Mouse (Mus musculus) left cerebral cortex, adult 2 months (tissue): ENCODE data around the gene Wasf2. TPM values are rescaled to one million over a fixed set of nuclear protein-coding genes. Genes with fewer than 3 reads are reported as not detected.

Experiments used
- DNase-seq, 2 experiments: peaks; one replicate each; pipeline ENCODE4 v3.0.0; 2021 to 2022; ENCODE audit warnings: low spot score in 2 of 2, mixed read lengths in 1 of 2; ENCODE audit errors: extremely low spot score in 1 of 2
- H3K27ac ChIP-seq: fragments of 200-600 bp; 2 replicates; pipeline ENCODE4 v1.8.1; 2022
- H3K4me3 ChIP-seq: fragments of 200-600 bp; 2 replicates; pipeline ENCODE4 v1.8.1; 2022
- CTCF ChIP-seq: fragments of 200-600 bp; IDR thresholded peaks from 2 replicates; pipeline ENCODE4 v1.8.1; 2022; ENCODE audit warnings: antibody characterized with exemption, mild to moderate bottlenecking, moderate library complexity
- intact Hi-C: fragments of 180-260 bp; cut with DNase I; formaldehyde crosslinking; loops from one replicate; pipeline ENCODE4 v1.15.1; 2025
- long read RNA-seq, 2 experiments: library from polyadenylated mRNA; stranded (forward); transcript quantifications; one replicate each; pipeline ENCODE4 v2.0.0; 2021; ENCODE audit warnings: borderline mapping rate in 2 of 2
- total RNA-seq, 2 experiments: library from RNA; stranded (reverse); gene quantifications; 2 replicates each; pipeline ENCODE4 v1.2.3; 2021

Gene Wasf2
- total RNA-seq, result 10 to 100 TPM; 25.7 to 34.3 TPM
- long read RNA-seq, experiment 1, full-length matches to known transcripts, result 6 of 9 reads
- long read RNA-seq, experiment 1, partial matches to known transcripts, result 0 of 9 reads
- long read RNA-seq, experiment 1, other reads (novel, unspliced or antisense), result 3 of 9 reads
- long read RNA-seq, experiment 2, full-length matches to known transcripts, result 6 of 14 reads
- long read RNA-seq, experiment 2, partial matches to known transcripts, result 6 of 14 reads
- long read RNA-seq, experiment 2, other reads (novel, unspliced or antisense), result 2 of 14 reads

DNA sequence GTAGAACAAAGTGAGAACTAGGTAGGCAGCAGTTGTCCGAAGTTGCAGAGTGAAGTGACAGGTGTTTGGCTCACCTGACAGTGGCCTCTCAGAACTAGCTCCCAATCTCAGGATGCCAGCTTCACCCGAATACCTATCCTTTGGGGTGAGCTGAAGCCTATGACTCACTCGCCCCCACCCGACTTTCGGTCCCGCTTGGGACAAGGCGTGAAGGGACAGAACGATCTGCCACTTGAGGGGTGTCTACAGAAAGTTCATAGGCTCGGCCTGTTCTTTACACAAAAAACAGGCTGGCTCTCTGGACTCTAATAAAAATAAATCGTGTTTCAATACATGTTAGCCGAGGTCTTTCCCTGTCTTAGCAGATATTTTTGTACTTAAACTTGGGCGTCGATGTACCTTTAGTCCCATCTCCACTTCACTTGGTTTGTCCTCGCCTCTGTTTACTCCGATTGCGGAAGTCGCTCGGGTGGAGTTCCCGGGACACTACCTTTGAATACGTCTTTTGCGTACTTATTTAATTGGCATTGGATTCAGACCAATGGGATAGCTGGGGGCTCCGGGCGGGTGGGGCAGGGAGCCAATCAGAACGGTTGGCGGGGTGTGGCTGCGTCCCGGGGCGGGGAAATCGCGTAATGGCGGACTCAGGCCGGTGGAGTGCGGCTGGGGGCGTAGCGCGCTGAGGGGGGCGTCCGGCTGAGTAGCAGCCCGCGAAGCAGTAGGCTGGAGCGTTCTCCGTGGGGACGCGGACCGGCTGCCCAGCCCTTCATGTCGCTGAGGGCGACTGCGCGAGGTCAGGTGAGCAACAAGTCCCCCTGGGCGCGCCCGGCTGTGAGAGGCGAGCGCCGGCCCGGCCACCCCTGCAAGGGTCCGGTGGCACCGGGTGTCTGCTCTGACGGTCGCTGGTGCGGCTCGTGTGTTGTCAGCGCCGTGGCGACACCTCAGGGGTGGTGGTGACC lies at the start of gene Wasf2:
Wasf2 (plus strand) TSS at position 575 of the 959 bp plus-strand sequence.
- TF ChIP-seq CTCF, result no peak
- Histone ChIP-seq H3K27ac (peak within 1 kb of the TSS; percentile 94), H3K4me3 (peak within 1 kb of the TSS; percentile 99)
- peak; percentile 87 to 88 for DNase-seq
- intact Hi-C loops, result loop anchor here (5.0 kb wide), 3 partner anchors 42 to 118 kb away; partner anchors contain the start of gene Ahdc1

DNA sequence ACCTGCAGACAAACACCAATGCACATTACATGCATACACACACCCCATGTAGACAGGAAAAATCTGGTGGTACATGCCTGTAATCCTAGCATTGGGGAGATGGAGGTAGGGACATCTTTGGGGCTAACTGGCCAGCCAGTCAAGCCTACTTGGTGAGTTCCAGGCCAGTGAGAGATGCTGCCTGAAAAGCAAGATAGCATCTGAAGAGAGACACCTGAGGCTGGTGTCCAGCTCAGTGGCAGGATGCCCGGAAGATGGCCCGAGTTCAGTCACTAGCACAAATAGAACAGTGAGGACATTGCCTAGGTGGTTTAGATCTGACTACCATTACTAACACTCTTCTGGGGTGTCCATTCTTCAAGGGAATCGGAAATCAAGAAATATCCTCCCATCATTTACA lies 49.4 kb upstream of the Wasf2 start:
- intact Hi-C loops, result no loop called here
- no peak for TF ChIP-seq CTCF
- Histone ChIP-seq H3K4me3 (no peak overlapping the region), H3K27ac (no peak overlapping the region)
- DNase-seq, result no peak

DNA sequence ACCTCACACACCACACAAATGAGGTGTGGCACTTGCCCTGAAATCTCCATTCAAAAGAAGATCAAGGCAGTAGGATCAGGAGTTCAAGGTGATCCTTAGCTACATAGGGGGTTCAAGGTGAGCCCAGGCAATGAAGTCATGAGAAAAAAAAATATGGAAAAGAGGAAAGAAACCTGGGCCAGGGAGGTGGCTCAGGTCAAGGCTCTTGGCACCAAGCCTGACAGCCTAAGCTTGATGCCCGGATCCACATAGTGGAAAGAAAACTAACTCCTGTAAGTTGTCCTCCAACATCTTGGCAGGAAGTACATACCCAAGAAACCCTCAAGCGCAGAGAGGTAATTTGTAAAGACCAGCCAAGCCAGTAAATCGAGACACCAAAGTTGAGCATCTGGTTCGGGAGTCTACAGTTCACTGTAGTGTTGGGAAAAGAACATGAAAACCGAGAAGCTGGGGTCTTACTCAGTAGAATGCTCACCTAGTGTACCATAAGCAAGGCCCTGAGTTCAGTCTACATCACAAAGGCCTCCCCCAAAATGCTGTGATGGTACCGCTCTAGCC lies 48.0 kb upstream of the Wasf2 start:
- no peak for TF ChIP-seq CTCF
- DNase-seq, result no peak
- intact Hi-C loops, result no loop called here
- Histone ChIP-seq H3K27ac (no peak overlapping the region), H3K4me3 (no peak overlapping the region)

DNA sequence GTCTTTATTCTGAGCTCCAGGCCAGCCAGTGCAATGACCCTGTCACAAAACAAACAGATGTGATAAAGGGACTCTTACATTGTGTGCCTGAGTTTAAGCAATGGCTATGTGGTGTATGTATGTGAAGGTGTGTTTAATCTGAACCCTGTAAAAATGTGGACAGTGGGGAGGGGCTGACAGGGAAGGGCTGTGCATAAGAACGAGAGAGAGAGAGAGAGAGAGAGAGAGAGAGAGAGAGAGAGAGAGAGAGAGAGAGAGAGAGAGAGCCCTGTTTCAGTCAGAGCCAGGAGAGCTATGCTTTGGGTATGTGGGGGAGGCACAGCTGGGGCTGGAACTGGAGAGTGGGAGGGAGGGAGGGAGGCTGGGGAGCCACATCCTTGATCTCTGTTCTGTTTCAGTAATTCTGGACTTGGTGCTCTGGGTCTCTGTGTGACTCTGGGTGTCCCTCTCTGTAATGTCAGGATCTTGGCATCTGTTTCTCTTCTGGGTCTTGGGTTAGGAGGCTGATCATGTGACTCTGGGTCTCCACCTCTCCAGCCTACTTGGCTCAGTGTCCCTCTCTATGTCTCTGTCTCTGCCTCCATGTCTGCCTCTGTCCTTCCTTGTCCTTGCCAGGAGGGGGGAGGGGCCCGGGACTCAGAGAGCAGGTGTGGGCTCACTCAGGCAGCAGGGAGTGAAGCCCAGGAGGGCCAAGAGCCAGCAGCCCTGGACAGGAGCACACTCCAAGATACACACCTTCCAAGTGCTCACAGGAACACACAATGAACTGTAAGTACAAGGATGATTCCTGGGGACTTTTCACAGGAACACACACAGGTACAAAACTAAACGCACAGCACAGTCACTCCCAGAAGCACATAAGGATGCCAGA lies 46.1 kb upstream of the Wasf2 start:
- intact Hi-C loops, result no loop called here
- no peak for TF ChIP-seq CTCF
- peak overlapping the region; percentile 38 for H3K4me3 ChIP-seq
- peak overlapping the region; percentile 85 for H3K27ac ChIP-seq
- DNase-seq, result peak in 1 of 2 experiments; percentile 49

DNA sequence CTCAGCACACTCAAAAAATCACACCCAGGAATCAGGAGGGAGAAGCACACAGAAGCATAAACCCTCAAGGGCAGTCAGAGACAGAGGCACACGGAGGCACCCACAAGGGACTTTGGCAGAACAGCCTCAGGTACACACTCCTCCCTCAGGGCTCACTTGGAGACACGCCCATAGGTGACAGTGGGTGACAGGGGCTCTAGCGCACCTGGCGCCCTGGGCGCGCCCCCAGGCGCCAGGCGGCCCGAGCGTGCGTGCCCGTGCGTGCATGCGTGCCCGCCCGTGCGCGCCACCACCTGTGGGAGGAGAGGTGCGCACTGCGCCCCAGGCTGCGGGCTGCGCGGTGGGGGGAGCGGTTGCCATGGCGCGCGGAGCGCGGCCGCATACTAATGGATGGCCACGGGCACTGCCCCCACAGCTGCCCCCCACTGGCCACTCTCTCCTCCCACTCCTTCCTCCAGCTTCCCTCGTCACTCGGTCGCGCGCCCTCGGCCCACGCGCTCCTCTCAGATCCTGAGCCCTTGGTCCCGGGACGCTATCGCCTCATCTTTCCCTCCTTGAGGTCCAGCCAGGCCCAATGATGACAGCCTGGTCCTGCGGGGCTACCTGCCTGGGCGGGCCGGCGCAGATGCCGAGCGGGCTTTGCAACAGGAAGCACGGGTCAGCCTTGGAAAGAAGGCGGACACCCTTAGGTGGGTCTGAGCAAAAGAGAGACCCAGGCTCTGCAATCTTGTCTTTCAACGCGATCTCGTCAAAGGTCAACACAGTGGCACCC lies 45.1 kb upstream of the Wasf2 start:
- Histone ChIP-seq H3K27ac (peak overlapping the region; percentile 85), H3K4me3 (peak overlapping the region; percentile 38)
- DNase-seq, result peak; percentile 71 to 79
- TF ChIP-seq CTCF, result no peak; the same call in none of the 2 replicates
- intact Hi-C loops, result no loop called here

DNA sequence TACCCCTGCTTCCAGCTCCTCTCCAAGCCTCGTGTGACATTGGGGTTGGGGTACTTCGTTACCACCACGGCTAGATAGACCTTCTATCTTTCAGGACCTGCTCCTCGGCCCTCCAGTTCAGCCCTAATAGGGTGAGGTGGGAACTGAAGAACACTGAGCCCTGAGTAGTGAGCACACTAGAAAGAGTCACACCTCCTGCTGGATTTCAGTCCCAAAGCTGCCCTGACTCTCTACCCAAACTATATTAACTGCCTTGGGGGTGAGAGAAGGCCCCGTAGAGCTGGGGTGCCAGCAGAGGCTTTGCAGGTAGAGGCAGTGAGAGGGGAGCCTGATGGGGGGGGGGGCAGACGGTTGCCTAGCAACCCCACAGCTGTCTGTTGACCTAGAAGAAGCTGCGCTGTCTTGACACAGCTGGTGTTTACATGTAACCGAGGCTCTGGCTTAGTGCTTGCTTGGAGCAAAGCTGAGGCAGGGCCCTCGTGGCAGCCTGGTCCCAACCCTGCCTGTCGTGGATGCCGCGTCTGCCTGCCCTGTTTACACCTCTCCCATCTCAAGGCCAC lies 44.4 kb upstream of the Wasf2 start:
- H3K4me3 ChIP-seq, result peak overlapping the region; percentile 38; the same call in 1 of the 2 replicates

DNA sequence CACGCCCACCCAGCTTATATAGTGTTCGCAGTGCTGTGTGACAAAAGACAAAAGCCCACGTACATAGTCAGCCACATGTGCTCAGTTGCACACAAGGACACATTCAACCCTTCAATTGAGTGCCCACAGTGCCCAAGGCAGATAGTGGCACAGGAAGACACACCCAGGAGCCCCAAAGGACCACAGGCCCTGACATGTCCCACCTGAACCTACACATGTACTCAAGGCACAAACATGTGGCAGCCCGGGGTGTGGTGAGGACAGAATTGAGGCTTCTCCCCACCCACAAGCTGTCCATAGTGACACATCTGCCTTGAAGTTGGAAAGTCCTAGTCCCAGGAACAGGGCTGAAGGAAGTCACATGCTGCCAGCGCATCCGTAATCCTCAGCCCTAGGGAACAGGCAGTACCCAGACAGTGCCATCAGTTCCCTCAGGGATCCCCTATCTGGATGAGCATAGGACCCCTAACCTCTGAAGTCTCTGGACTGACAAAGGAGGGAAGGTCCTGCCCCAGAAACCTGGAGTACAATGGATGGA lies 43.1 kb upstream of the Wasf2 start:
- H3K4me3 ChIP-seq, result no peak overlapping the region
- peak overlapping the region; percentile 63 for H3K27ac ChIP-seq
- no peak for TF ChIP-seq CTCF
- DNase-seq, result no peak
- intact Hi-C loops, result no loop called here

More for the DNA sequence above, 44.4 kb upstream of the Wasf2 start:
- intact Hi-C loops, result no loop called here
- no peak for DNase-seq
- no peak for TF ChIP-seq CTCF
- H3K27ac ChIP-seq, result peak overlapping the region; percentile 85

DNA sequence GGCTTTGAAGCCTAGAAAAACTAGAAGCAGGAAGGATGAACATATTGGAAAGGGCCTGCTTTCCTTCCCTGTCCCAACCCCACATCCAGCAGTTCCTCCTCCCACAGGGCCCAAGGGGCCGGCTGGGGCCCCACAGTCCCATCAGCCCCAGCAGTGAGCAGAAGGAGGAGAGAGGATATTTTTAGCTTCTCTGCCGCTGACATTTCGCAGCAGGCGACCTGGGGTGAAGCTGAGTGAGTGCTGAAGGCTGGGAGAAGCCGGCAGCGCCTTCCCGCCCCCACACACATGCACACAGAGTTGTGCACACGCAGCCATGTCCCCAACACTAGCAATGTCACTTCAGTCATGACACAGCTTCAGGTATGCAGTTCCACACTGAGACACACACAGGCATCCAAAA lies 42.5 kb upstream of the Wasf2 start:
- DNase-seq, result no peak
- intact Hi-C loops, result no loop called here
- Histone ChIP-seq H3K4me3 (no peak overlapping the region), H3K27ac (peak overlapping the region; percentile 63)
- no peak for TF ChIP-seq CTCF

DNA sequence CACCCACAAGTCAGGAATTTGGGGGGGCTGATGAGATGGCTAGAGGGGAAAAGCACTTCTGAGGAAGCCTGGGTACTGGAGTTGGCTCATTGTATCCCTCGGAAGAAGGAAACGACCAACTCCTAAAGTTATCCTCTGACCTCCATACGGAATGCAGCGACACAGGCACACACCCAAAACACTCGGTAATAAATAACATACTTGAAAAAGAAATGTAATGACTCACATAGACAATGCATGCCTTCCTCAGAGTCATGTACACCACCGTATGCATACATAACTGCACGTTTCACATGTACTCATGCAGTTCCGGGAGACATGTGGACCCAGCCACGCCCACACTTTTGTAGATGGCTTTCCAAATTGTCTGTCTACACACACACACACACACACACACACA lies 41.0 kb upstream of the Wasf2 start:
- DNase-seq, result no peak
- no peak for TF ChIP-seq CTCF
- intact Hi-C loops, result no loop called here
- no peak overlapping the region for H3K4me3 ChIP-seq
- no peak overlapping the region for H3K27ac ChIP-seq

DNA sequence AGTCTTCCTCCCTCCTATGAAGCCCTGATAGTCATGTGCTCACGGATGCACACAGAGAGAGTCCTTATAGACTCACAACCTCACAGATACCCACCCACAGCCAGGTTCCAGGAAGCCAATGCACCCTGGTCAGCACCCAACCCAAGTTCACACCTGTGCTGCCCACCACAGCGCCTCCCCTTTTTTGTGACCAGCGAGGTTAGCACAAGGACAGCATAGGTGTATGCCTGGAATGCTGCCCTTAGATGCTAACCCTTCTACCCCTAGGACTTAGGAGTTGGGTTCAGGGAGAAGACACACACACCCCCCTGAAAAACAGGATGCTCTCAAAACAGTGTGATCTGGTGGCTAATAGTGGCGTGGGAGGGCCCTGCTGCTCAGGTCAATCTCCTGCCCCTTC lies 40.5 kb upstream of the Wasf2 start:
- H3K27ac ChIP-seq, result peak overlapping the region; percentile 78; the same call in 1 of the 2 replicates
- intact Hi-C loops, result no loop called here

More for the DNA sequence above, 40.5 kb upstream of the Wasf2 start:
- TF ChIP-seq CTCF, result no peak
- H3K4me3 ChIP-seq, result no peak overlapping the region
- no peak for DNase-seq
